Mouse (Mus musculus): Measurements from ENCODE around the gene Adgrb2. TPM values are rescaled to one million over a fixed set of nuclear protein-coding genes. Genes with fewer than 3 reads are reported as not detected.

Gene Adgrb2
- polyA plus RNA-seq, 1 experiment = 0.08 TPM

DNA sequence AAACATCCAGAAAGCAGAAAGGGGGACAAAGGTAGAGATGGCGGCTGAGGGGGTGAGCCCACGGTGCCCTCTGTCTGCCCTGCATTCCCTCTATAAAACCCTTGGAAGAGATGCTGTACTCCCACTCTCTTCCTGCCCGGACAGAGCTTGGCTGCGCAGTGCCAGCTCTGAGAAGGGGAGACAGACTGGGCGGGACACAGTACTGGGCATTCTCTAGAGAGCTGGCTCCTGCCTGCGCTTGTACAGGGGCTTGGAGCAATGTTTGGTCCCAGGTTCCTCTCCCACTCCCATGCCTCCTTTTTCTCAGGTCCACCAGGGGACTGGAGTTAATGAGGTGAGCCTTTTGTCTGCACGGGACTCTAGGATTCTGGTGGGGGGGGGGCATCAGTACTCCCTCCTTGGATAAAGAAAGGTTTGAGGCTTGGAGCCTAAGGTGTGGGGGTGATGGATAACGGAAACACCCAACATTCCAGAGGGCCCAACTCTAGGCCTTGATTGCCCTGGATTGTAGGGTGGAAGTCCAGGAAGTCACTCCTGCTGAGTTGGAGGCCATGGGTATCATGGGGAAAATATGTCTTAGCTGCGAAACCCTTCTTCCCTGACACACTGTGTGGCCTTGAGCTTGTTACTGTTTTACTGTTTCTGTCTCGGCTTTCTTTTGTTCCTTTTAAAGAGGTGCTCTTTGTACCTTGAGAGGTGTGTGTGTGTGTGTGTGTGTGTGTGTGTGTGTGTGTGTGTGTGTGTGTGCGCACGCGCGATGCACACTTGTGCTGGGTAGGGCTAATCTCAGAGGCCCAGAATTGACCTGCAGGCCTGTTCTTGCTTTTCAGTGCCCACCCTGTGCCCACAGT is 70.7 kb downstream of the Adgrb2 start:
- TF ChIP-seq POLR2A (IDR thresholded peaks at IDR 0.05; ENCODE audit: insufficient read length, low read depth) = no peak
- TF ChIP-seq MYOG (IDR thresholded peaks at IDR 0.05; ENCODE audit: control insufficient read depth in 1 of 3, insufficient read depth in 1 of 3, insufficient read length in 2 of 3, low read depth in 2 of 3) = no peak
- TF ChIP-seq MYOD1 (IDR thresholded peaks at IDR 0.05; ENCODE audit: control insufficient read depth in 1 of 3, insufficient read length in 2 of 3, low read depth in 2 of 3) = no peak
- TF ChIP-seq POLR2AphosphoS2 (IDR thresholded peaks at IDR 0.05; ENCODE audit: insufficient read length, low read depth) = no peak
- no peak for TF ChIP-seq SRF (IDR thresholded peaks at IDR 0.05; ENCODE audit: control insufficient read depth, insufficient read length, low read depth)
- no peak for TF ChIP-seq TCF12 (IDR thresholded peaks at IDR 0.05; ENCODE audit: insufficient read depth, poor library complexity, severe bottlenecking)
- TF ChIP-seq CEBPB (IDR thresholded peaks at IDR 0.05; ENCODE audit: insufficient read depth, poor library complexity, severe bottlenecking) = no peak
- no peak for TF ChIP-seq MAX (IDR thresholded peaks at IDR 0.05; ENCODE audit: low read depth)
- no peak for TF ChIP-seq E2F4 (IDR thresholded peaks at IDR 0.05; ENCODE audit: insufficient read depth)
- no peak for TF ChIP-seq TCF3 (IDR thresholded peaks at IDR 0.05; ENCODE audit: insufficient read length, low read depth)
- TF ChIP-seq REST (IDR thresholded peaks at IDR 0.05; ENCODE audit: insufficient read depth, insufficient read length) = no peak
- no peak for TF ChIP-seq USF1 (IDR thresholded peaks at IDR 0.05; ENCODE audit: low read depth)
- Histone ChIP-seq H3ac (ENCODE audit: control insufficient read depth, insufficient read length) (no peak overlapping the region), H3K4me2 (ENCODE audit: low read depth) (no peak overlapping the region), H3K27me3 (ENCODE audit: control insufficient read depth, insufficient read depth, insufficient read length) (no peaks in the 10 kb centered on the region), H3K4me3 (no peak overlapping the region), H3K36me3 (ENCODE audit: control insufficient read depth, insufficient read depth) (no peaks in the 10 kb centered on the region), H3K79me2 (ENCODE audit: control insufficient read depth, insufficient read depth) (no peaks in the 10 kb centered on the region)

DNA sequence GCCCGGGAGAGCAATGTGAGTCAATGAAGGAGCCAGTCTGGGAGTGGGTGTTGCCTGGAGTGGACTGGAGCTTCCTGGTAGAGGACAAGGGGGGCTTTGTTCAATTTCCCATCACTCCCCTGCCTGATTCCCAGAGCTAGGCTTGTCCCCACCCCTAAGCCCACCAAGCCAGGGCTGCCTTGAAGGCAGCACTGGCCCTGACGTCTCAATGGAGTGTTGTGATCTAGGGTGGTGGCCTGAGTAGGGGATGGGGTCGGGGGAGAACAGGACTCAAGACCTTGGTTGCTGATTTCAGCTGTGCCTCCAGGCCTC is 71.3 kb downstream of the Adgrb2 start:
- Histone ChIP-seq H3K4me3 (no peak overlapping the region), H3K79me2 (ENCODE audit: control insufficient read depth, insufficient read depth) (no peaks in the 10 kb centered on the region), H3K36me3 (ENCODE audit: control insufficient read depth, insufficient read depth) (no peaks in the 10 kb centered on the region), H3K27me3 (ENCODE audit: control insufficient read depth, insufficient read depth, insufficient read length) (no peaks in the 10 kb centered on the region), H3ac (ENCODE audit: control insufficient read depth, insufficient read length) (no peak overlapping the region), H3K4me2 (ENCODE audit: low read depth) (no peak overlapping the region)
- no peak for TF ChIP-seq REST (IDR thresholded peaks at IDR 0.05; ENCODE audit: insufficient read depth, insufficient read length)
- no peak for TF ChIP-seq E2F4 (IDR thresholded peaks at IDR 0.05; ENCODE audit: insufficient read depth)
- TF ChIP-seq MYOG (IDR thresholded peaks at IDR 0.05; ENCODE audit: control insufficient read depth in 1 of 3, insufficient read depth in 1 of 3, insufficient read length in 2 of 3, low read depth in 2 of 3) = no peak
- TF ChIP-seq MYOD1 (IDR thresholded peaks at IDR 0.05; ENCODE audit: control insufficient read depth in 1 of 3, insufficient read length in 2 of 3, low read depth in 2 of 3) = no peak

DNA sequence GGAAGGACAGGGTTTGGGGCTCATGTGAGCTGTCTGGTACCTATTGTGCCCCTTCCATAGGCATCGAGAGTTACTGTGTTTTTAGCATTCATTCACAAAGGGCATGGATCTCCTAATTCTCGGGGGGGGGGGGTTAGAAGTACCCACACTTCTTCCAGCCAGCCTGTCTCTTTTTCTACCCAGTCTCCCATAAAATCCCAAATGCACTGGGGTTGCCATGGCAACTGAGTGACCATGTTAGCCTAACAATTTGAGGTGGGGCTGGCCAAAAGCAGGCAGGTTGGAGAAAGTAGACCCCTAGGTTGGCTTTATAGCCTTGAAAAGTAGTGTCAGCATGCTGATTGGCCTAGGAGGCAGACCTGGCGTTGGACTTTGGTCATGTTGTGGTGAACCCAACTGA is 71.8 kb downstream of the Adgrb2 start:
- no peak overlapping the region for H3K4me3 ChIP-seq
- H3K27me3 ChIP-seq (ENCODE audit: control insufficient read depth, insufficient read depth, insufficient read length) = no peaks in the 10 kb centered on the region
- H3ac ChIP-seq (ENCODE audit: control insufficient read depth, insufficient read length) = no peak overlapping the region
- no peaks in the 10 kb centered on the region for H3K79me2 ChIP-seq (ENCODE audit: control insufficient read depth, insufficient read depth)
- TF ChIP-seq TCF3 (IDR thresholded peaks at IDR 0.05; ENCODE audit: insufficient read length, low read depth) (no peak), USF1 (IDR thresholded peaks at IDR 0.05; ENCODE audit: low read depth) (no peak), TCF12 (IDR thresholded peaks at IDR 0.05; ENCODE audit: insufficient read depth, poor library complexity, severe bottlenecking) (no peak), MYOD1 (IDR thresholded peaks at IDR 0.05; ENCODE audit: control insufficient read depth in 1 of 3, insufficient read length in 2 of 3, low read depth in 2 of 3) (no peak), MYOG (IDR thresholded peaks at IDR 0.05; ENCODE audit: control insufficient read depth in 1 of 3, insufficient read depth in 1 of 3, insufficient read length in 2 of 3, low read depth in 2 of 3) (no peak), CEBPB (IDR thresholded peaks at IDR 0.05; ENCODE audit: insufficient read depth, poor library complexity, severe bottlenecking) (no peak), POLR2AphosphoS2 (IDR thresholded peaks at IDR 0.05; ENCODE audit: insufficient read length, low read depth) (no peak), POLR2A (IDR thresholded peaks at IDR 0.05; ENCODE audit: insufficient read length, low read depth) (no peak), SRF (IDR thresholded peaks at IDR 0.05; ENCODE audit: control insufficient read depth, insufficient read length, low read depth) (no peak), REST (IDR thresholded peaks at IDR 0.05; ENCODE audit: insufficient read depth, insufficient read length) (no peak), E2F4 (IDR thresholded peaks at IDR 0.05; ENCODE audit: insufficient read depth) (no peak), MAX (IDR thresholded peaks at IDR 0.05; ENCODE audit: low read depth) (no peak)
- H3K36me3 ChIP-seq (ENCODE audit: control insufficient read depth, insufficient read depth) = no peaks in the 10 kb centered on the region
- no peak overlapping the region for H3K4me2 ChIP-seq (ENCODE audit: low read depth)

DNA sequence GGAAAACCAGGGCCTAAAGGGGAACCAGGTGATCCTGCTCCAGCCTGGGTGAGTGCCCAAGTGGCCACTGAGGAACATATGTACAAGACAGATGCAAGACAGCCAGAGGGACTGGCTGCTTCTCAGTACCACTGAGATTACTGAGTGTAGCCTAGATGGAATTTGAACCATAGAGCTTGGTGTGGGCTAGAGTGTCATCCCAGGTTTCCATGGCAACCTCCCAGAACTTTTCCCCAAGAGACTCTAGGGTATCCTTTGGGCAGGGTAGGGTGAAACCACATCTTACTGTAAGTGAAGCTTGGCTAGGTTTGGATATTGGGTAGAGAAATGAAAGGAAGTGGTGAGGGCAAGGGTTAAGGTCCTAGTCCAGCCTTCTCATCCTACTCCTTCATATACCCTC is 76.3 kb downstream of the Adgrb2 start:
- no peaks in the 10 kb centered on the region for H3K36me3 ChIP-seq (ENCODE audit: control insufficient read depth, insufficient read depth)
- no peak overlapping the region for H3K4me3 ChIP-seq
- H3K79me2 ChIP-seq (ENCODE audit: control insufficient read depth, insufficient read depth) = no peaks in the 10 kb centered on the region
- peak overlapping the region; percentile 34 for H3K4me2 ChIP-seq (ENCODE audit: low read depth)
- no peaks in the 10 kb centered on the region for H3K27me3 ChIP-seq (ENCODE audit: control insufficient read depth, insufficient read depth, insufficient read length)
- TF ChIP-seq MYOD1 (IDR thresholded peaks at IDR 0.05; ENCODE audit: control insufficient read depth in 1 of 3, insufficient read length in 2 of 3, low read depth in 2 of 3) (no peak), REST (IDR thresholded peaks at IDR 0.05; ENCODE audit: insufficient read depth, insufficient read length) (no peak), E2F4 (IDR thresholded peaks at IDR 0.05; ENCODE audit: insufficient read depth) (no peak), TCF12 (IDR thresholded peaks at IDR 0.05; ENCODE audit: insufficient read depth, poor library complexity, severe bottlenecking) (no peak), TCF3 (IDR thresholded peaks at IDR 0.05; ENCODE audit: insufficient read length, low read depth) (no peak), MYOG (IDR thresholded peaks at IDR 0.05; ENCODE audit: control insufficient read depth in 1 of 3, insufficient read depth in 1 of 3, insufficient read length in 2 of 3, low read depth in 2 of 3) (no peak), MAX (IDR thresholded peaks at IDR 0.05; ENCODE audit: low read depth) (no peak), POLR2A (IDR thresholded peaks at IDR 0.05; ENCODE audit: insufficient read length, low read depth) (no peak), POLR2AphosphoS2 (IDR thresholded peaks at IDR 0.05; ENCODE audit: insufficient read length, low read depth) (no peak), USF1 (IDR thresholded peaks at IDR 0.05; ENCODE audit: low read depth) (no peak), SRF (IDR thresholded peaks at IDR 0.05; ENCODE audit: control insufficient read depth, insufficient read length, low read depth) (no peak), CEBPB (IDR thresholded peaks at IDR 0.05; ENCODE audit: insufficient read depth, poor library complexity, severe bottlenecking) (no peak)
- no peak overlapping the region for H3ac ChIP-seq (ENCODE audit: control insufficient read depth, insufficient read length)
